Mouse (Mus musculus): Measurements from ENCODE around the gene Prkca. TPM values are rescaled to one million over a fixed set of nuclear protein-coding genes. Genes with fewer than 3 reads are reported as not detected.

The Prkca gene
- polyA plus RNA-seq, 1 experiment from 2014 or later: 7.6 TPM

DNA sequence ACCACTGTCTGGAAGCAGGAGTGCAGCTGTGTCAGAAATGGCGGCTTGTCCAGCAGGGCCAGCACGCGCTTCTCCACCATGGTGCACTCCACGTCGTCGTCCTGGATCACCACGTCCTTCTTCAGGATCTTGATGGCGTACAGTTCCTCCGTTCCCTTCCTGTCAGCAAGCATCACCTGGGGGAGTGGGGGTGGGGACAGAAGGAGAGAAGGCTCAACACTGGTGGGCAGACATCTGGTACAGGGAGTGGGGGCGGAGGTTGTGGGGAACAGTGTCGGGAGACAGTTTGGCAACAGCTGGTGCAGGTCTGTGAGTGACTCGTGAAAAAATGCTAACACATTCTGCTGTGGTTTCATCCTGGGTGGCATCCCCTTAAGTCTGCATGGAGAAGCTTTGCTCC, 359.8 kb downstream of the Prkca start:
- no peaks in the 10 kb centered on the region for H3K36me3 ChIP-seq
- H3K4me2 ChIP-seq: no peak overlapping the region
- no peak overlapping the region for H3K27ac ChIP-seq (replicated peaks)
- H3K4me1 ChIP-seq (replicated peaks): peaks cover 47% of the 10 kb centered on the region
- no peak for ATAC-seq (ENCODE audit: low read depth)
- H3K4me3 ChIP-seq: no peak overlapping the region
- no peaks in the 10 kb centered on the region for H3K27me3 ChIP-seq
- WGBS: 83% methylated on average over 12 of the region's 12 CpGs
- no peak overlapping the region for H3K9ac ChIP-seq
- H3K9me3 ChIP-seq: no peaks in the 10 kb centered on the region

DNA sequence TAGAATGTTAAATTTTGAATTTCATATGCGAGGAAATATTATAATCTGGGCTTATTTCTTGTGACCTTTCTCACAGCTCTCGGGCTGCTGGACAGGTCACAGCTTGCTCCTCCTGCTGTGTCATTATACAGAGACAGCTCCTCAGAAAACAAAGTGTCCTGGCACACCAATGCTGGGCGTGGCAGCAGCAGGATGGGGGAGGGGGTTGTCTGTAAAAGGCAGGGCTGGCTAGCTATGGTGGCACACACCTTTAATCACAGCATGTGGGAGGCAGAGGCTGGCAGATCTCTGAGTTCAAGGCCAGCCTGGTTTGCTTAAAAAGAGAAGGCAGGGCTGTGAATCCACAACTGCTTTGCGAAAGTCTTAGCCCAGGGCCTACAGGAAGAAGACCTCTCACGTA, 360.5 kb downstream of the Prkca start:
- H3K27ac ChIP-seq (replicated peaks): no peak overlapping the region
- H3K27me3 ChIP-seq: no peaks in the 10 kb centered on the region
- peaks cover 53% of the 10 kb centered on the region for H3K4me1 ChIP-seq (replicated peaks)
- WGBS: 60% methylated on average over 5 of the region's 5 CpGs
- H3K4me2 ChIP-seq: no peak overlapping the region
- no peaks in the 10 kb centered on the region for H3K9me3 ChIP-seq
- no peak overlapping the region for H3K9ac ChIP-seq
- no peaks in the 10 kb centered on the region for H3K36me3 ChIP-seq
- no peak for ATAC-seq (ENCODE audit: low read depth)
- no peak overlapping the region for H3K4me3 ChIP-seq

- Histone ChIP-seq H3K9me3 (no peaks in the 10 kb centered on the region), H3K4me1 (replicated peaks) (peaks cover 54% of the 10 kb centered on the region), H3K4me2 (peak overlapping the region; percentile 30), H3K27ac (replicated peaks) (no peak overlapping the region; the same call in 1 of the 2 replicates), H3K4me3 (no peak overlapping the region), H3K27me3 (no peaks in the 10 kb centered on the region), H3K36me3 (no peaks in the 10 kb centered on the region), H3K9ac (no peak overlapping the region)
- 11% methylated on average over 16 of the region's 16 CpGs for WGBS
- ATAC-seq (ENCODE audit: low read depth): peak; percentile 82
Observed at GRCm38 (mm10) chr11:107982225-107982896, 361.4 kb downstream of the Prkca start.

GRCm38 (mm10) chr11:107979497-107980174, 364.1 kb downstream of the Prkca start:
- Histone ChIP-seq H3K27me3 (no peaks in the 10 kb centered on the region), H3K9me3 (no peaks in the 10 kb centered on the region), H3K4me3 (no peak overlapping the region), H3K4me1 (replicated peaks) (peaks cover 48% of the 10 kb centered on the region), H3K36me3 (no peaks in the 10 kb centered on the region), H3K4me2 (peak overlapping the region; percentile 23), H3K27ac (replicated peaks) (peak overlapping the region; percentile 67), H3K9ac (peak overlapping the region; percentile 45; the same call in 1 of the 2 replicates)
- WGBS: 20% methylated on average over 22 of the region's 22 CpGs
- 0 out of 2 replicates have a peak, but pooled peaks have one; percentile 29 for ATAC-seq (ENCODE audit: low read depth)

DNA sequence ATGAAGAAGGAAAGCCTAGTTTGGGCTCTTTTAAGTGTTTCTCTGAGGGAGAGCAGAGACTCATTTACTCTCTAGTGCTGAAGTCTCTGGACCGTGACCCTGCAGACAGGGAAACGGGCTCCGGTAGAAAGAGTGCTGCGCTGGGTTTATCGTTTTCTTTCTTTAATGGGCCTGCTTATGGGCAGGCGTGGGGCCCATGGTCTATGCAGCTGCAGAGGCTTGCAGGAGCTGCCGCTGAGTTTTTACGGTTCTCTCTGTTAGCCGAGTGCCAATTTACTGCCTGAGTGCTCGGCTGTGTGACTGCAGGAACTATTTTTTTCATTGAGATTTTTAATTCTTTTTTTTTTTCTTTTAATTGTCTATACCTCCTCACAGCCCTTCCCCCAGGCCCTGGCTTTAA, 373.8 kb downstream of the Prkca start:
- peak; percentile 79 for ATAC-seq (ENCODE audit: low read depth)
- peak overlapping the region; percentile 83 for H3K27ac ChIP-seq (replicated peaks)
- no peak overlapping the region for H3K9ac ChIP-seq
- no peaks in the 10 kb centered on the region for H3K9me3 ChIP-seq
- 15% methylated on average over 10 of the region's 10 CpGs for WGBS
- H3K4me1 ChIP-seq (replicated peaks): peaks cover 58% of the 10 kb centered on the region
- H3K27me3 ChIP-seq: no peaks in the 10 kb centered on the region
- H3K36me3 ChIP-seq: 0 out of 2 replicates have a peak, but pooled peaks cover 4% of the 10 kb centered on the region
- H3K4me2 ChIP-seq: no peak overlapping the region
- no peak overlapping the region for H3K4me3 ChIP-seq

DNA sequence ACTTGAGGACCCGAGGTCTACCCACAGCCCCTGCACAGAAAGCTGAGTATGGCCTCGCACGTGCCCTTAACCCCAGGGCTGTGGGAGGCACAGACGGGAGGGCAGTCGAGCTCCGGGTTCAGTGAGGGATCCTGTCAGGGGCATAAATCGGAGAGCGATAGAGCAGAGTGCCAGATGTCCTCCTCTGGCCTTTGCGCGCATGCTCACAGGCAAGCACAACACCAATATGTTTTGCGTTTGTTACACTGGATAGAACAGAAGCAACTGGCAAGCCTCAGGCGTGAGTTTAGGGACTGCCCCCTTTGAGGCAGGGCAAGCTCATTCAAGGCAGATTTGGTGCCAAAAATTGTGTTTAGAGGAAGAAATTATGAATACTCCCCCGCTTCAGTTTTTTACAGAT, 375.6 kb downstream of the Prkca start:
- Histone ChIP-seq H3K4me1 (replicated peaks) (peaks cover 58% of the 10 kb centered on the region), H3K36me3 (no peaks in the 10 kb centered on the region), H3K27ac (replicated peaks) (peak overlapping the region; percentile 83; the same call in 1 of the 2 replicates), H3K9ac (0 out of 2 replicates have a peak overlapping the region, but pooled peaks have one; percentile 10), H3K27me3 (no peaks in the 10 kb centered on the region), H3K4me3 (no peak overlapping the region), H3K4me2 (peak overlapping the region; percentile 16; the same call in 1 of the 2 replicates), H3K9me3 (no peaks in the 10 kb centered on the region)
- no peak for ATAC-seq (ENCODE audit: low read depth)
- WGBS: 37% methylated on average over 13 of the region's 13 CpGs

- H3K4me3 ChIP-seq: no peak overlapping the region
- H3K9ac ChIP-seq: no peak overlapping the region
- ATAC-seq (ENCODE audit: low read depth): no peak
- no peaks in the 10 kb centered on the region for H3K36me3 ChIP-seq
- H3K9me3 ChIP-seq: no peaks in the 10 kb centered on the region
- H3K4me2 ChIP-seq: no peak overlapping the region
- no peak overlapping the region for H3K27ac ChIP-seq (replicated peaks)
- peaks cover 58% of the 10 kb centered on the region for H3K4me1 ChIP-seq (replicated peaks)
- 81% methylated on average over 4 of the region's 4 CpGs for WGBS
- H3K27me3 ChIP-seq: no peaks in the 10 kb centered on the region
Observed at GRCm38 (mm10) chr11:107966229-107966628, 377.5 kb downstream of the Prkca start.

DNA sequence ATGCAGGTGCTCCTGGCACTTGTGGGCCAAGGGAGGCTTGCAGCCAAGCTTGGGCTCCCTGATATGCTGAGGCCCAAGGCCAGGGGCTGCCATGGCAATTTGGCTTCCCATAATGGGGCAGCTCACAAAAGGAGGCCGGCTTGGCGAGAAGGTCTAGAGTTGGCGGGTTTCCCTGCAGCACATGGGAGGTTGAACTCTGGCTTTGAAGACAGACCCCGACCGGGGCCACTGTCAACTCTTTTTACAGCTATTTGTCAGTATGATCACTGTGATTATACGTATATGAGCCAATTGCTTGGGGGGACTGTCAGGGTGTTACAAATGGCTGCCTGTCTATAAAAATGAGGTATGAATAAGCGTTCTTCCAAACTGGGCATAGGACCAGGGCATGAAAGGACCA, 378.3 kb downstream of the Prkca start:
- Histone ChIP-seq H3K4me1 (replicated peaks) (peaks cover 52% of the 10 kb centered on the region), H3K4me3 (no peak overlapping the region), H3K9ac (no peak overlapping the region), H3K27me3 (no peaks in the 10 kb centered on the region), H3K27ac (replicated peaks) (no peak overlapping the region), H3K36me3 (peaks cover 4% of the 10 kb centered on the region; the same call in 1 of the 2 replicates), H3K4me2 (no peak overlapping the region), H3K9me3 (no peaks in the 10 kb centered on the region)
- WGBS: 63% methylated on average over 7 of the region's 7 CpGs
- ATAC-seq (ENCODE audit: low read depth): no peak

- peaks cover 29% of the 10 kb centered on the region for H3K4me1 ChIP-seq (replicated peaks)
- H3K36me3 ChIP-seq: peaks cover 16% of the 10 kb centered on the region
- H3K9ac ChIP-seq: no peak overlapping the region
- H3K4me3 ChIP-seq: no peak overlapping the region
- H3K4me2 ChIP-seq: no peak overlapping the region
- no peaks in the 10 kb centered on the region for H3K27me3 ChIP-seq
- no peaks in the 10 kb centered on the region for H3K9me3 ChIP-seq
- peak; percentile 69 for ATAC-seq (ENCODE audit: low read depth)
- 44% methylated on average over 13 of the region's 13 CpGs for WGBS
- peak overlapping the region; percentile 80 for H3K27ac ChIP-seq (replicated peaks)
Observed at GRCm38 (mm10) chr11:107957566-107958350, 386.0 kb downstream of the Prkca start.

GRCm38 (mm10) chr11:107955191-107956062, 388.3 kb downstream of the Prkca start:
- H3K9ac ChIP-seq: no peak overlapping the region
- H3K36me3 ChIP-seq: peaks cover 12% of the 10 kb centered on the region
- H3K4me2 ChIP-seq: no peak overlapping the region
- no peaks in the 10 kb centered on the region for H3K27me3 ChIP-seq
- WGBS: 84% methylated on average over 10 of the region's 10 CpGs
- no peak overlapping the region for H3K4me3 ChIP-seq
- H3K27ac ChIP-seq (replicated peaks): no peak overlapping the region
- no peaks in the 10 kb centered on the region for H3K9me3 ChIP-seq
- no peak for ATAC-seq (ENCODE audit: low read depth)
- H3K4me1 ChIP-seq (replicated peaks): peaks cover 29% of the 10 kb centered on the region

DNA sequence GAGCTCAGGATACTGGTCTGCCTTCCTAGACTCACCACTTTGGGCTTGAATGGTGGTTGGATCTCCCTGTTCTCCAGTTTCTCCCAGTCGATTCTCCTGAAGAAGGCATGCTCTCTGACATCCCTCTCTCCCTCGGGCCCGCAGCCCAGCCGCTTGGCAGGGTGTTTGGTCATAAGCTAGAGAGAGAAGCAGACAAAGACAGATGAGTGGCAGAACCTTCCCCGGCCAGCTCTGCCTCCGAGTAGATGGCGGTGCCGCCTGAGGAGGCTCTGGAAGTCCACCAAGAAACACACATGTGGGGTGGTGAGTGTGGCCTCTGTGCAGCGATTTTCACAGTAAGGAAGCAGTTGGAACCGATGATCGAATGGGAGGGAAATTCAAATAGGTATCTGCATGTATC, 392.3 kb downstream of the Prkca start:
- no peak for ATAC-seq (ENCODE audit: low read depth)
- no peaks in the 10 kb centered on the region for H3K27me3 ChIP-seq
- no peak overlapping the region for H3K27ac ChIP-seq (replicated peaks)
- H3K9me3 ChIP-seq: no peaks in the 10 kb centered on the region
- no peak overlapping the region for H3K9ac ChIP-seq
- H3K4me3 ChIP-seq: no peak overlapping the region
- H3K4me2 ChIP-seq: no peak overlapping the region
- peaks cover 9% of the 10 kb centered on the region; the same call in 1 of the 2 replicates for H3K4me1 ChIP-seq (replicated peaks)
- 90% methylated on average over 11 of the region's 11 CpGs for WGBS
- H3K36me3 ChIP-seq: no peaks in the 10 kb centered on the region
